Mouse (Mus musculus) spleen, adult 2 months (tissue): ENCODE measurements around the gene Csnk1e. TPM values are rescaled to one million over a fixed set of nuclear protein-coding genes. Genes with fewer than 3 reads are reported as not detected.

Experiments used
- DNase-seq, 2 experiments: peaks; one replicate each; pipeline versions ENCODE4 v3.0.0 to v3.0.0-alpha.2; 2012 to 2021; ENCODE audit warnings: low spot score in 2 of 2, low read depth in 1 of 2
- H3K27ac ChIP-seq: fragments of 200-500 bp; 2 replicates; pipeline ENCODE4 v1.5.1; 2012; ENCODE audit warnings: low read length, inconsistent platforms; ENCODE audit not compliant: insufficient read depth
- H3K27me3 ChIP-seq: fragments of 200-500 bp; 2 replicates; pipeline ENCODE4 v1.6.1; 2012; ENCODE audit warnings: mild to moderate bottlenecking, moderate library complexity, low read length, inconsistent platforms; ENCODE audit not compliant: control insufficient read depth, insufficient read depth
- H3K36me3 ChIP-seq: fragments of 200-500 bp; 2 replicates; pipeline ENCODE4 v1.6.1; 2012; ENCODE audit warnings: mild to moderate bottlenecking, low read length, inconsistent platforms; ENCODE audit not compliant: control insufficient read depth, insufficient read depth
- H3K4me1 ChIP-seq: fragments of 200-500 bp; 2 replicates; pipeline ENCODE4 v1.6.1; 2011; ENCODE audit warnings: inconsistent platforms; ENCODE audit not compliant: control insufficient read depth, insufficient read depth, insufficient read length
- H3K4me3 ChIP-seq: fragments of 200-500 bp; 2 replicates; pipeline ENCODE4 v1.5.1; 2011; ENCODE audit warnings: mild to moderate bottlenecking, inconsistent platforms; ENCODE audit not compliant: insufficient read depth, insufficient read length; ENCODE audit errors: extremely low read depth
- CTCF ChIP-seq: fragments of 200-500 bp; IDR thresholded peaks from 2 replicates; pipeline ENCODE4 v1.5.1; 2011; ENCODE audit warnings: mild to moderate bottlenecking, inconsistent platforms; ENCODE audit not compliant: insufficient read depth, insufficient read length, insufficient replicate concordance; ENCODE audit errors: extremely low read depth
- POLR2A ChIP-seq: fragments of 200-500 bp; IDR thresholded peaks from 2 replicates; pipeline ENCODE4 v1.6.1; 2011; ENCODE audit warnings: low read depth, low read length, inconsistent platforms
- WGBS: fragments of 180-500 bp; shearing (Covaris S2); methylation state at CpG from one replicate; pipeline ENCODE4 v1.1.7; 2018; 5-methylcytosine and 5-hydroxymethylcytosine counted together
- polyA plus RNA-seq: library from polyadenylated mRNA; depleted of rRNA; stranded (reverse); fragments of >200 nt; gene quantifications from 2 replicates; pipeline ENCODE4 v1.2.3, GENCODE M21; 2012; rRNA removed

Csnk1e gene
- polyA plus RNA-seq = 26.3 and 31.3 TPM in 2 replicates

DNA sequence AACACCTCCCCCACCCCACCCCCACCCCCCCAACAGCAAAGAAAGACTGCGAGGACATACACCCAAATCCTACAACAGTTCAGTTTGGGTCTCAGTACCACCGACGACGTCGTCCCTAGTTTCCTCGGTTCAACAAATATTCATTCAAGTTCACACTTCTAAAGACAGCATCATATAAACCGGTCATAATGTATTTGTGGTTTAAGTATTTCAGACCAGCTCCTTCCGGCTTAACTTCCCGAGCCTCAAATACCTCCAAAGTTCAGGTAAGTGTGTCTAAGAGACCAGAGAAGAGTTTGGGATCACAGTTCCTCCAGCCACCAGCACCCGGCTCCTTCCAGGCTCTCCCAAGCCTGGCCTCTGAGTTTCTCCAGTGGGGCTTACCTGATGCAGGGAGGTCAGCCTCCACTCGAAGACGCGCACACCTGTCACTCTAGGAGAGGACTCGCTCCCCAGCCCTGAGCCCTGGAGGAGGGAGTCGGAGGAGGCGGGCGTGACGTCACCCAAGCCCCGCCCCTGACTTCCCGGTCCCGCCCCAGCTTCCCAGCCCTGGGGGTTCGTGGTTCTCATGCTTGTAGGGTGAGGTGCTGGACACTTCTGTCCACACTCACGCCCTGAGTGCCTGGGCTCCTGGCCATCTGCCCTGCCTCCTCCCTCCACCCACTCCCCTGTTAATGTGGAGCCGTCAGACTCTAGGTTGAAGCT, at the start of gene Csnk1e:
Gene Csnk1e (minus strand): TSS at position 461 of the 705 bp plus-strand sequence.
- WGBS = 3% methylated on average over 24 of the region's 24 CpGs
- Histone ChIP-seq H3K4me3 (peak within 1 kb of the TSS; percentile 18; the same call in 1 of the 2 replicates), H3K36me3 (no peaks in the 10 kb centered on the region), H3K27ac (no peak within 1 kb of the TSS), H3K4me1 (peaks cover 4% of the 10 kb centered on the region; the same call in 1 of the 2 replicates), H3K27me3 (no peaks in the 10 kb centered on the region)
- DNase-seq = peak in 1 of 2 experiments; percentile 37
- TF ChIP-seq POLR2A (no peak), CTCF (no peak)

DNA sequence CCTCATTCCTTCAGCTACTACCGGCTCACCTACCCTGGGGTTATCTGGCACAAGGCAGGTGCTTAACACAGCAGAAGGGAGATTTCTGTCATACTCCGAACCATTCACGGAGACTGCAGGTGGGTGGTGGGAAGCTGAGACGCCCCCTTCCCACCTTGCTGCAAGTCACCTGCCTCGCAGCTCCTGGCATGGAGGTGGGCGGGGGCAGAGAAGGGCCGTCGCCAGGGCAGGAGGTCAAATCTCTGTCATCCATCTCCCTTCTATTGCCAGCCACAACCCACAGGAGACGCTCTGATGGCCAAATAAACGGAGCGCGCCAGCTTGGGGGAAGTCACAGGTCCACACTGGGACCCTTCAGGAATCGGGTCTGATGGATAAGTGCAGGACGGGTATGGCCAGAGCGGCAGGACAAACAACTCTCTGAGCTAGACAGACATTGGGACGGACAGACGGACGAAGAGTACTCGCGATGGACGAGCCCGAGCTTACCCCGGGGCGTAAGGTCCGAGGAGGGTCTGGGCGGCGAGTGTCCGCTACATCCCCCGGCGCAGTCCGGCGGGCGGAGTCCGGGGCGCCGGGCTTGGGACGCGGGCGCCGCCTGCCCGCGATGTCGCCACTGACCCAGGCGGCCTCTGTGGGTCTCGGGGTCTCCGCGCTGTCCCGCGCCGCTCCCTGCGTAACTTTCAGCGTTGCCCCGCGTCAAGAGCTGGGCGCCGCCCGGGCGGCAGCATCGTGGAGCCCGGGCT, 49.5 kb upstream of the Csnk1e start, which contains the start of gene Kcnj4:
Gene Kcnj4 (minus strand): TSS at position 535 of the 746 bp plus-strand sequence.
- no peak for DNase-seq
- Histone ChIP-seq H3K4me3 (peak within 1 kb of the TSS; percentile 26; the same call in 1 of the 2 replicates), H3K36me3 (no peaks in the 10 kb centered on the region), H3K27me3 (peaks cover 25% of the 10 kb centered on the region), H3K4me1 (peaks cover 6% of the 10 kb centered on the region; the same call in 1 of the 2 replicates), H3K27ac (no peak within 1 kb of the TSS)
- WGBS = 4% methylated on average over 60 of the region's 60 CpGs
- TF ChIP-seq POLR2A = no peak
- TF ChIP-seq CTCF = no peak

DNA sequence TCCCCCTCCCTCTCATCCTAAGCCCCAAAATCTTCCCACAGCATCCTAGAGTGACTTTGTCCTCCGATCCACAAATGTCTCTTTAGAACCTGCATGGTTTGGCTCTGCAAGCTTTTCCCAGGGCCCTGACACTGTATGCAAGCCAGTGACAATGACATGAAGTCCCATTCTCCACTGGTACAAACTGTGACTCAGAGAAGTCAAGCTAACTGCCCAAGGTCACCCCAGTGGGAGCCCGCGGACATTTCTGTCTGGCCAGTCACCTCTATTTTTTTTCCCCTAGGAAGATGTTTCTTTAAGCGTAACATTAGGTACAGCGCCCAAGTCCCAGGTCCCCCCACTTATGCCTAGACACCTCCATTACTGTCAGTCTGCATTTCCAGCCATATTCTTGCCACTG, 48.1 kb upstream of the Csnk1e start:
- Histone ChIP-seq H3K4me1 (peaks cover 6% of the 10 kb centered on the region; the same call in 1 of the 2 replicates), H3K27me3 (peaks cover 24% of the 10 kb centered on the region), H3K36me3 (no peaks in the 10 kb centered on the region), H3K27ac (no peak overlapping the region), H3K4me3 (no peak overlapping the region)
- no peak for DNase-seq
- no peak for TF ChIP-seq CTCF
- TF ChIP-seq POLR2A = no peak
- WGBS = 83% methylated on average over 5 of the region's 5 CpGs

DNA sequence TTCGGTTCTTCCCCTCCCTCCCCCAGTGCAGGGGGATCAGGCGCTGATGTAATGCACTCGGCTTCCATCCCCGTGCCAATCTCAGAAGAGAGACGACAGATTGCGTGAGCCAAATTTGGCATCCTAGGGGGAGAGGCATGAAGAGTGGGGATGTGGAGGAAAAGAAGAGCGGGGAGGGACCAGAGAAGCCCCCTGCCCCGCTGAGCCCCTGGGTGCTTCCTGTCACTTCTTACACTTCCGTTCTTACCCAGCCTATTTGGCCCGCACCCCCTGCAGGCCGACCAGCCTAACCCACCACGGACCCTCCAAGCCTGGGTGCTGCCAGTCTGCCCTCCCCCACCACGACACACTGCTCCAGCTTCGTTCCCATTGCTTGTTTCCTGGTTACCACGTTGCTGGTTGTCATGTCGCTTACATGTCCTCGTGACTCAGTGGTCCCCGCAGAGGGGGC, 47.5 kb upstream of the Csnk1e start:
- no peak for TF ChIP-seq CTCF
- no peak for TF ChIP-seq POLR2A
- no peak for DNase-seq
- H3K27ac ChIP-seq = no peak overlapping the region
- H3K36me3 ChIP-seq = no peaks in the 10 kb centered on the region
- H3K4me3 ChIP-seq = no peak overlapping the region
- H3K27me3 ChIP-seq = peaks cover 24% of the 10 kb centered on the region
- peaks cover 6% of the 10 kb centered on the region; the same call in 1 of the 2 replicates for H3K4me1 ChIP-seq
- 20% methylated on average over 18 of the region's 18 CpGs for WGBS

DNA sequence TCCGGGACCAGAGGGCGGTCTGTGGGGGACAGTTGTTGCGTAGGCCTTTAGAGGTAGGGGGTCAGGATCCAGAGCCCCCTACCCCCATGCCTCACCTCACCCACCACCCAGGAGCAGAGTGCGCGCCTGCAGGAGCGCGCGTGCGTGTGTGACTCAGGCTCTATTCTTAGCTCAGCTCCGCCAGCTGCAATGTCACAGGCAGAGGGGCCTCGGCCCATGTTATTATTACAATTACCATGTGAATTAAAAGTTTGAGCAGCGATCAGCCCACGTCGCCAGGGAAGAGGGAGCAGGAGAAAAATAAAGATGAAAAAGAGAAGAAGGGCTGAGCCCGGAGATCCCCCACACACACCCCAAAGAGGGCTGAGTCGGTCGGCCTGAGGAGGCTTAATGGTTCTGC, 44.7 kb upstream of the Csnk1e start:
- Histone ChIP-seq H3K36me3 (no peaks in the 10 kb centered on the region), H3K4me3 (no peak overlapping the region), H3K27ac (no peak overlapping the region), H3K27me3 (peaks cover 6% of the 10 kb centered on the region), H3K4me1 (peaks cover 2% of the 10 kb centered on the region; the same call in 1 of the 2 replicates)
- DNase-seq = no peak
- WGBS = 81% methylated on average over 17 of the region's 17 CpGs
- TF ChIP-seq POLR2A = no peak
- no peak for TF ChIP-seq CTCF

DNA sequence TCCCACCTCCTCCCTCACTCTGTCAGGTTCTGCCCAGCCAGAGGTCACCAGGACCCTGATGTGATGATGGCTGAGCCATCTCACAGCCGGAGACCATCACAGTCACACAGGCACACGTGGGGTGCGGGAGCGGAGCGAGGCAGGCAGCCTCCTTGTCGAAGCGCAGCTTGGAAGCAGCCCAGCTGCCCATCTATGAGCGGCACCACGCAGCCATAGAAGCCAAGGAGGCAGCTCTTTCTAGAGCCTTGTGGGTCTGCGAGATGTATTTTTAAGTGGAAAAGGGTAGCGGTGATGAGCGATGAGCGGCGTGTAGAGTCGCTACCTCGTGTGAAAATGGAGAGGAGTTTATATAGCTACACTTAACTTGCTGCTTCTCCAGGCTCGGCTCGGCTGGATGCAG, 38.2 kb upstream of the Csnk1e start:
- DNase-seq = no peak
- 61% methylated on average over 18 of the region's 18 CpGs for WGBS
- Histone ChIP-seq H3K4me1 (no peaks in the 10 kb centered on the region), H3K4me3 (no peak overlapping the region), H3K27me3 (0 out of 2 replicates have a peak, but pooled peaks cover 1% of the 10 kb centered on the region), H3K27ac (no peak overlapping the region), H3K36me3 (no peaks in the 10 kb centered on the region)
- TF ChIP-seq POLR2A = no peak
- no peak for TF ChIP-seq CTCF
